Comparison of ENCODE assay signal across 8 mouse cellular contexts in the genomic region with DNA sequence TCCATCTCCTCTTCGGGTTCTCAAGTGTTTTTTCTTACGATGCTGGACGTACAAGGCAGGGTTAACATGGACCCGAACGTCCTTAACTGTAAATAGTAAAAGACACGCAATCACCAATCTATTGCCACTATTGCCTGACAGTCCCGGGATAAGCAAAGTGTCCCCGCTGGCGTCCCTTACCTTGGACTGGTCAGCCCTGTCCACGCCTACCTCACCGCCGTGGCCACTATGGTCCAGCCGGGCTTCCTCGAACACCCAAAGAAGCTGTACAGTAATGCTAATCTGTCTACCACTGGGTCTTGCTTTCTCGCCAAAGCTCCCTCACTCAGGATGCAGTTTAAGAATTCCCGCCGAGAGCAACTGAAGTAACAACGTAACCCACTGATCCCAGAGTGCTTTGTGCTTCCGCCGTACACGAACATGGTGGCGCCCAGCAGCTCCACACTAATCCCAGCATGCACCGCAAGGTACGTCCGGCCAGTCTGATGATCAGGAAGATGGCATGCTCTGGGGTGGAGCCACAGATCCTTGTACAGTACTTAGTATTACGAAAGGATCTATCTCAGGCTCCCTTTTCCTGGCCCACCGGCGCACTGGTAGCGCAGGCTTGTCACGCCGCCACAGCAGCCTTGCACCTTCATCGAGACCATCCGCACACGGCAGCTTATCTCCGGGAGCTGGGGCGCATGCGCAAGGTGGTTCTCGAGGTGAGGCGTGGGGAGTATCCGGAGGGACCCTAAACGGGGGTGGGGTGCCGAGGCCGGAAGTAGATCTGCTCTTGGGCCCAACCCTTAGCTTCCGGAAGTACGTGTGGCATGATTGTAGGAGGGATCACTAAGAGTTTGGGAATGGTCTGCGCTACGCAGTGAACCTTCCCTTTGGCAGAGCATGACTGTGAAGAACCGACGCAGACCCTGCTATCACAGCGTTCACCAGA. TPM values are rescaled to one million over a fixed set of nuclear protein-coding genes. Genes with fewer than 3 reads are reported as not detected.
A peak's percentile ranks its signal among the peaks of the same experiment; 100 is the strongest.
DNase-seq lines count a peak whose midpoint lies in the region; ATAC-seq lines count a peak whose summit lies in the region.

TSS of gene Ptrhd1 (plus strand) at position 456 of the 937 bp plus-strand sequence.
TSS of gene Cenpo (minus strand) at position 723 of the 937 bp plus-strand sequence.

- no peaks in the 10 kb centered on the region for H3K9me3 ChIP-seq in hindbrain, embryonic 15.5 days

- no peaks in the 10 kb centered on the region for H3K27me3 ChIP-seq in hindbrain, embryonic 15.5 days

- 0 out of 2 replicates have a peak, but pooled peaks cover 7% of the 10 kb centered on the region for H3K36me3 ChIP-seq in hindbrain, embryonic 15.5 days

- peak within 1 kb of the TSS; percentile 100 for H3K27ac ChIP-seq in hindbrain, embryonic 15.5 days (replicated peaks)

- peak within 1 kb of the TSS; percentile 87 for H3K4me3 ChIP-seq in hindbrain, embryonic 15.5 days

- peak within 1 kb of the TSS; percentile 68 for H3K4me2 ChIP-seq in hindbrain, embryonic 15.5 days

- WGBS in hindbrain, embryonic 15.5 days, result under 1% methylated on average over 50 of the region's 50 CpGs

- H3K4me1 ChIP-seq in hindbrain, embryonic 15.5 days (replicated peaks), result peaks cover 17% of the 10 kb centered on the region

- peak within 1 kb of the TSS; percentile 89 for H3K9ac ChIP-seq in hindbrain, embryonic 15.5 days

- peak; percentile 99 for ATAC-seq in hindbrain, embryonic 15.5 days (ENCODE audit: low FRiP score, low read depth)

- peak; percentile 96 for DNase-seq in T-cell, adult 2 months (ENCODE audit: low spot score)
- DNase-seq in cerebellum, postnatal 36 days, result peak; percentile 91 to 97
- peak; percentile 98 for DNase-seq in frontal cortex, postnatal 36 days (ENCODE audit: low spot score in 2 of 2)
- peak; percentile 95 for DNase-seq in left cerebral cortex, adult 11 months (ENCODE audit: low spot score)
- DNase-seq in lung, postnatal 4 days, result peak; percentile 96 to 97
- peak; percentile 91 for DNase-seq in retina, postnatal 7 days (ENCODE audit: low read depth, low spot score)
- DNase-seq in urinary bladder, adult 2 months (ENCODE audit: low spot score), result peak; percentile 91

RNA-seq across cellular contexts. Expression of gene Ptrhd1, which starts in this region (rescaled TPM):
- polyA plus RNA-seq in hindbrain, embryonic 15.5 days (2015; fragmentation: Nextera tagmentation; extraction: Ambion mirVana), result 5.7 and 5.9 TPM in 2 replicates
- polyA plus RNA-seq in urinary bladder, adult 2 months (2012; rRNA removed), result 3.1 and 3.5 TPM in 2 replicates

RNA-seq across cellular contexts. Expression of gene Cenpo, which starts in this region (rescaled TPM):
- polyA plus RNA-seq in hindbrain, embryonic 15.5 days (2015; fragmentation: Nextera tagmentation; extraction: Ambion mirVana), result 7.8 and 8.4 TPM in 2 replicates
- 10.5 and 12.9 TPM in 2 replicates for polyA plus RNA-seq in urinary bladder, adult 2 months (2012; rRNA removed)

Comparison
In these comparisons a context has a peak if more than half of its experiments do, and no peak if none do; other contexts are left out.
1. Peak in every context shown above with its lines: DNase-seq, ATAC-seq, H3K4me3 ChIP-seq and H3K27ac ChIP-seq.